Mouse (Mus musculus) left cerebral cortex, postnatal 4 days (tissue): ENCODE measurements around the gene Syce3. TPM values are rescaled to one million over a fixed set of nuclear protein-coding genes. Genes with fewer than 3 reads are reported as not detected.
A peak's percentile ranks its signal among the peaks of the same experiment; 100 is the strongest.
"Not testable (repeated sequence)": the region's sequence is repeated elsewhere in the genome, so short reads cannot be mapped to it uniquely, and the experiment has no call there.

Experiments
- DNase-seq: peaks from one replicate; pipeline ENCODE4 v3.0.0-alpha.2; 2022
- intact Hi-C: fragments of 180-260 bp; cut with DNase I; formaldehyde crosslinking; loops from one replicate; pipeline ENCODE4 v1.15.1; 2025
- total RNA-seq, 2 experiments: library from RNA; stranded (reverse); gene quantifications; 2 replicates each; pipeline ENCODE4 v1.2.3; 2021

Syce3 gene
- not detected for total RNA-seq

DNA sequence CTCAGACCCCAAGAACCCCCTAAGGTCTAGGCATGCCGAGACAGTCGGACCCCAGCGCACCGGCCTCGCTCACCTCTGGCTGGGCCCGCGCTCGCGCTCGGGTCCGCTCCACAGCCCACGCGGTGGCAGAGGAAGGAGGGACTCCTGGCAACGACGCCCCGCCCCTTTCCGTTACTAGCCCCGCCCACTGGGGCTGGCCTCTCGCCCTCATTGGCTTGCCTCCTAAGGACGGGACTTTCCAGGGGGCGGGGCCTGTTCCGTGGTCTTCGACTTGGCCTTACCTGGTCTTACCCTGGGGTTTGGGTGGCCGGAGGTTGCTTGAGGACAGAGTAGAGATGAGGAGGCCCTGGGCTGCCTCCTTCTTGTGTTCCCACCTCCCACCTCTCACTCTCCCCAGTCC lies at the start of gene Syce3:
Gene Syce3 (minus strand): TSS at position 386 of the 400 bp plus-strand sequence.
- DNase-seq, result no peak
- intact Hi-C loops, result no loop called here

DNA sequence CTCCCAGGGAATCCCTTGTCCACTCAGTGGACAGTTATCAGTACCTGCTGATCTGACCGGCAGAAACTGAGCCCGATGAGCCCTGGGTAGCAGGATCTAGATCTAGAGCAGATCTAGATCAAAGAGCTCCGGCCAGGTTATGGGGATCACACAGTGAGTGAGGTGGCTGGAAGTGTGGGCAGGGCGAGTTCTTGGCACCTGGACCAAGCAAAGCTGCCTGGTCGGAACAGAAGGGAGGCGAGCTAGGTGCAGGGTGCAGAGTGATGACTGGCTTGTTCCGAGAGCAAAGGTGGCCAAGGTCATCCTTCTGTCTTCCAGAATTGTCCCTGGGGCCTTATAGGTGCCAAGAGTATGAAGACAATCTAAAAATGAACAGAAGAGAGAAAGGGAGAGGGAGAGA lies 49.5 kb upstream of the Syce3 start:
- intact Hi-C loops, result no loop called here
- DNase-seq, result no peak

DNA sequence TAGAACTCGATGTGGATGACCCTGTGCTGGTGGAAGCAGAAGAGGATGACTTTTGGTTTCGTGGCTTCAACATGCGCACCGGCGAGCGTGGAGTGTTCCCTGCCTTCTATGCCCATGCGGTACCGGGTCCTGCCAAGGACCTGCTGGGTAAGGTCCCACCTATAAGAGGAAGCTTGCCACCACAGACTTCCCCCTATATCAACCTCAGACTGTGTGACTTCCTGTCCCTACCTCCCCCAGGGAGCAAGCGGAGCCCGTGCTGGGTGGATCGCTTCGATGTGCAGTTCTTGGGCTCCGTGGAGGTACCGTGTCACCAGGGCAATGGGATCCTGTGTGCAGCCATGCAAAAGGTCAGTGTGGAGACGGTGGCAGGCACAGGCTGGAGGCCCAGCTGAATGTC lies 48.6 kb upstream of the Syce3 start:
- DNase-seq, result no peak
- intact Hi-C loops, result no loop called here

- intact Hi-C loops, result no loop called here
These were observed 45.3 kb upstream of the Syce3 start for GRCm38 (mm10) chr15:89455642-89456041.

DNA sequence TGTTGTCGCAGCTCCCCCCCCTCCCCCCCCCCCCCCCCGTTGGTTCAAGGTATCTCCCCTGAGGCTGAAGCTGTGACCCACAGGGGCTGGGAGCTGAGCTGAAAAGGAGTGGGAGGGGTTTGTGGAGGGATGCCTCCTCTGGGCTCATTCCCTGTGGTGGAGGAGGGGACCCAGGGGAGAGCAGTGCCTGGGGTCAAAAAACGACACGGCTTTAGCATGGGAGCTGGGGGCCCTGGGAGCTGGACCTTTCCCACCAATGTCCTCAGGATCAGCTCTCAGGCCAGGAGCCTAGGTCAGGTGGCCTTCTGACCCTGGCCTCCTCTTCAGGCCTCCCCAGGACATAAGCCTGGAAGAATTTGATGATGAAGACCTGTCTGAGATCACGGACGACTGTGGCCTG lies 44.6 kb upstream of the Syce3 start:
- DNase-seq, result no peak
- intact Hi-C loops, result no loop called here

More at GRCm38 (mm10) chr15:89455642-89456041, 45.3 kb upstream of the Syce3 start:
- DNase-seq, result no peak

GRCm38 (mm10) chr15:89453865-89454478 lies 43.7 kb upstream of the Syce3 start, which contains the start of gene Mapk8ip2:
Gene Mapk8ip2 (plus strand): TSS chr15:89453913.
- intact Hi-C loops, result no loop called here
- DNase-seq, result peak; percentile 69

DNA sequence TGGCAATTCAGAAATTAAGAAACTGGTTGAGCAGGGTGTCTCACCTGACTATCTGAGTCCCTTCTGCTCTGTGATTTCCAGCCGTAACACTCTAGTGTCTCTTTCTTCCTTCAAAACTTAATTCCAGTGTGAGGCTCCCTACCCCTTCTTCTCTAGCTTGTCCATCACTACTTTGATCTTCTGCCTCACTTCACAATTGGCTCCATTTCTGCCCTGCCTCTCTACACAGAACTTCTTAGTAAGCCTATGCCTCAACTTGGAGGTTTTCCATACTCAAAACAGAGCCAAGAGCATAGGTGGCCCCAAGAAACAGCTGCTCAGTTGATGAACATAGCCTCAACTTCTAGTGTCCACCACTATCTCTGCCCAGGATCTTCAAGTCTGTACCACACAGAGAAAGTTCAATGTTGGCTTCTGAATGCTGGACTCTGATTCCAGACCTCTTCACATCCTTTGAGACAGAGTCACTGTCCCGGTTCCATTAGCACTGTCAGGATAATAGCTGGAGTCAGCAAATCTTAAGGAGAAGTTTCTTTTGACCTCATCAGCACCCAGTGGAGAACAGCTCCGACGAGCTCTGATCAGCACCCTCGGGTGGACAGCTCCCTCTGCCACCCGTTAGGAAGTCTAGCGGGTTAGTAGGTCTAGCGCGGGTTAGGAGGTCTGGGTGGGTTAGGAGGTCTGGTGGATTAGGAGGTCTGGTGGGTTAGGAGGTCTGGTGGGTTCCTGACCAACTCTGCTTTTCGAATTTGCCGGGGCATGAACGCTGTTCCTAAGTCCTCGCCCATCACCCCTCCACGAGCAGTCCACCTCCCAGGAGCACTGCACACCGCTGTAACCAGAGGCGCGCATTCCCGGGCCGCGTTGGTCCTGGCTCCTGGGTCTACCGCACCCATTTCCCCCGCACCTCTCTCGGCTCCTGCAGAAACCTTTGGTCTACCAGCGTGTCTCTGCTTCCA lies 42.9 kb upstream of the Syce3 start:
- DNase-seq, result no peak
- intact Hi-C loops, result no loop called here

DNA sequence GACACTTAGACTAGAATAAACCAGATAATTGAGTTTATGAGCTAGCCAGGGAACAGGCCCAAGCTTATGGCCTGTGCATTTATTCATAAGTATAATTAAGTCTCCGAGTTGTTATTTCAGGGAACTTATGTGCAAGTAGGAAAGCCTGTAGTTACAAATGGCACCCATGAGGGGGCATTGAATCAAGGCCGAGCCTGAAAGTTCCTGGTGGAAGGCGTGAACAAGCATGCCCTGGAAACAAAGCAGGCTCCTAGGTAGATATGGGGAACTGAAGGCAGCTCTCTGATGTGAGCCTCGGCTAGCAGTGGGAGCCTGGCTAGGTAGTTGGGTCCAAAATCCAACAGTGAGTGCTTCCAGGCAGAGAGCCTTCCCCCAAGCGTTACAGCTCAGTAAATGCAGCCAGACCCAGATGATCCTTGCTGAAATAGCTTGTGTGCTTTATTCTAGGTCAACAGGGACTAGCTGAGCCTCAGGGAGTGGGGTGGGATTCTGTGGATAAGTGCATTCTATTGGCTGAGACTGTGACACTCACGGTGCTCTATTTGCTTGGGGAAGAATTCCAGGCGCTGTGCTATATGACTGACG lies 32.3 kb upstream of the Syce3 start:
- DNase-seq, result no peak
- intact Hi-C loops, result no loop called here

GRCm38 (mm10) chr15:89435878-89436277 lies 25.6 kb upstream of the Syce3 start:
- intact Hi-C loops, result no loop called here
- no peak for DNase-seq

- DNase-seq, result no peak
- intact Hi-C loops, result no loop called here
These were observed 23.8 kb upstream of the Syce3 start for GRCm38 (mm10) chr15:89434136-89434535.

- no peak for DNase-seq
- intact Hi-C loops, result no loop called here
These were observed 22.6 kb upstream of the Syce3 start for GRCm38 (mm10) chr15:89432946-89433345.

GRCm38 (mm10) chr15:89431806-89432205 lies 21.5 kb upstream of the Syce3 start:
- intact Hi-C loops, result no loop called here
- DNase-seq, result no peak

DNA sequence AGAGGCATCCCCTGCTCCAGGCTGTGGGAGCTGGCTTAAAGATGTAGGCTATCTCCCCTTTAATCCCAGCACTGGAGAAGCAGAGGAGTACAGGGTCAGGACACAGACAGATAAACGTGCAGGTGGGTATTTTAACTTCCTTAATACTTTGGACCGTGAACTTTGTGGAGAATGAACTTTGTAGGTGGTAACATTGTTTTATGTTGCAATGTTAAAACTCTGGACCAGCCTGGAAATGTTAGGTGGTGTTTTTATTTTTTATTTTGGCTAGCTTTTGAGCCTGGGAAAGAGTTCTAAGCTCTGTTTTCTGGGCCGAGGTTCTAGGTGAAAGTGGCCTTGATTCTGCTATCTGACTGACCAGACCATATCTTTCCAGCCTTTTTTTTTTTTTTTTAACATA lies 21.0 kb upstream of the Syce3 start:
- intact Hi-C loops, result no loop called here

DNA sequence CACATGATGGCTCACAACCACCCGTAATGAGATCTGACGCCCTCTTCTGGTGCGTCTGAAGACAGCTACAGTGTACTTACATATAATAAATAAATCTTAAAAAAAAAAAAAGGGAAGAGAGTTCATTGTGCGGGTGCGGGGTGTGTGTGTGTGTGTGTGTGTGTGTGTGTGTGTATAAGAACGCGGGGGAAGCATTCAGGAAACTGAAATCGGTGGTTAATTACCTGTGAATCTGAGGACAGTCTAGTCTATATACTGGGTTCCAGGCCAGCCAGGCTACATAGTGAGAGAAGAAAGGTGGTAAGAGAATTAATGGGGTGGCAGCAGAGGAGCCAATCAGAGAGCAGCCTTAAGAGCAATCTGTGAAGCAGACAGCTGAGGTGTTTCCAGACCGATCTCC lies 20.5 kb upstream of the Syce3 start:
- DNase-seq, intact Hi-C loops: not testable (repeated sequence)

More for the DNA sequence above, 21.0 kb upstream of the Syce3 start:
- DNase-seq, result no peak

GRCm38 (mm10) chr15:89430341-89430740 lies 20.0 kb upstream of the Syce3 start:
- intact Hi-C loops, result no loop called here
- no peak for DNase-seq

GRCm38 (mm10) chr15:89429352-89430221 lies 19.3 kb upstream of the Syce3 start, which contains the start of the genes C730034F03Rik, Gm44502 and Chkb:
Gene C730034F03Rik (plus strand): TSS chr15:89429589.
Gene Gm44502 (minus strand): TSS chr15:89429696.
Gene Chkb (minus strand): TSS chr15:89429908.
- peak; percentile 94 for DNase-seq
- intact Hi-C loops, result no loop called here

GRCm38 (mm10) chr15:89428821-89429351 lies 18.6 kb upstream of the Syce3 start:
- DNase-seq, result no peak
- intact Hi-C loops, result no loop called here

DNA sequence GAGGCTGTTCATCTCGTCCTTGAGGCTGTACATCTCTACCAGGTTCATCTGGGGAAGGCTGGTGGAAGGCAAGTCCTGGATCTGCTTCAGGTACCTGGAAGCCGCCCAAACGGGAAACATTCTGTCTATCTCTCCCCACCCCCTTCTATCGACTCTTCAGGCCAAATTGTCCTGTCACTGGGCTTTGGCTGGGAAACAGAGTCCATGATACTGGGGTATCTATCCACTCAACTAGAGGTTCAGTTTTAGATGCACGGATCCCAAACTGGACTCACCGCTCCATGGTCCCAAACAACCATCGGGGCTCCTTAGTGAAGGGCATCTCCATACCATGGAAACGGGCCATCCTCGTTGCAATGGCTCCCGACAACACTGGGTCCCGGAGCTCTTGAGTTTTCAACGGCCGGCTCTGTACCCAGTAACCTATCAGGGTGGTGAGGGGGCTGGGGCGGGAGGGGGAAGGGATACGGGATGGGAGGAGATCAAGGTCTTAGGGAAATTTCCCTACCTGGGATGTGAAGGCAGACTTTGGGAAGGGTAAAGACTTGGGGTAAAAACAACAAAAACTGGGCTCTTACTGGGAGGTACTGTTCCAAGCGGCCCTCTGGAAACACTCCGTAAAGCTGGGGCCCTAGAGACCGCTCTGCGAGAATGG lies 18.0 kb upstream of the Syce3 start:
- intact Hi-C loops, result no loop called here
- DNase-seq, result no peak

DNA sequence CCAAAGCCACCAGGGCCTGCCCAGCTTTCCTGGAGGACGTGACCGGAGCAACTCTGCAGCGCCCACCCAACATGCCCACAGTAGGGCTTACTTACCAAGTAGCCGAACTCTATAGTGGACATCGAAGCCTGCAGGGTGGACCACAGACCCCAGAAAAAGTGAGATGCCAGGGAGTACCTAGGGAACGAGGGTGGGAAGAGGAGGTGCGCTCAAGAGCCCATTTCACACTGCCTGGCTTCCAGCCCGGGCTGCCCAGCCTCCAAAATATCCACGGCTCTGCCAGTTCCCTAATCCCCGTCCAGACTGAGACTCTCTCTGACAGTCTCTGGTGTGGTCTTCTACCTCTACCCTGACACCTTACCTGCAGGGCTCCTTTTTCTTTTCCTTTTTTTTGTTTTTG lies 16.4 kb upstream of the Syce3 start:
- DNase-seq, result no peak
- intact Hi-C loops, result no loop called here

GRCm38 (mm10) chr15:89425711-89426121 lies 15.4 kb upstream of the Syce3 start, which contains the start of gene Cpt1b:
Gene Cpt1b (minus strand): TSS chr15:89425863.
- no peak for DNase-seq
- intact Hi-C loops, result no loop called here
